Mouse (Mus musculus) bone marrow macrophage, adult 2 months (primary cell): ENCODE results near the gene Scaf8. TPM values are rescaled to one million over a fixed set of nuclear protein-coding genes. Genes with fewer than 3 reads are reported as not detected.

ENCODE experiments used
- H3K27ac ChIP-seq: 2 replicates; pipeline ENCODE4 v1.5.1; 2012; ENCODE audit warnings: low read depth, low read length; ENCODE audit not compliant: insufficient read depth
- H3K4me1 ChIP-seq: 2 replicates; pipeline ENCODE4 v1.6.1; 2012; ENCODE audit warnings: low read length; ENCODE audit not compliant: control insufficient read depth, insufficient read depth
- H3K4me3 ChIP-seq: 2 replicates; pipeline ENCODE4 v1.5.1; 2012; ENCODE audit warnings: mild to moderate bottlenecking, low read length, moderate library complexity; ENCODE audit not compliant: insufficient read depth
- CTCF ChIP-seq: IDR thresholded peaks from 2 replicates; pipeline ENCODE4 v1.5.1; 2012; ENCODE audit warnings: low read depth, mild to moderate bottlenecking, low read length, moderate library complexity
- POLR2A ChIP-seq: IDR thresholded peaks from 2 replicates; pipeline ENCODE4 v1.6.1; 2012; ENCODE audit warnings: mild to moderate bottlenecking, low read depth, low read length, borderline replicate concordance
- polyA plus RNA-seq: library from polyadenylated mRNA; stranded (reverse); fragments of >200 nt; gene quantifications from 2 replicates; pipeline ENCODE4 v1.2.4, GENCODE M21; 2012; ENCODE audit not compliant: missing spikeins, insufficient read depth, insufficient read length

Gene Scaf8
- polyA plus RNA-seq, 1 experiment = 22.3 TPM

GRCm38 (mm10) chr17:3220201-3220600 is 105.4 kb downstream of the Scaf8 start:
- H3K27ac ChIP-seq = no peak overlapping the region
- H3K4me3 ChIP-seq = no peak overlapping the region
- no peaks in the 10 kb centered on the region for H3K4me1 ChIP-seq
- TF ChIP-seq POLR2A (no peak), CTCF (no peak)

DNA sequence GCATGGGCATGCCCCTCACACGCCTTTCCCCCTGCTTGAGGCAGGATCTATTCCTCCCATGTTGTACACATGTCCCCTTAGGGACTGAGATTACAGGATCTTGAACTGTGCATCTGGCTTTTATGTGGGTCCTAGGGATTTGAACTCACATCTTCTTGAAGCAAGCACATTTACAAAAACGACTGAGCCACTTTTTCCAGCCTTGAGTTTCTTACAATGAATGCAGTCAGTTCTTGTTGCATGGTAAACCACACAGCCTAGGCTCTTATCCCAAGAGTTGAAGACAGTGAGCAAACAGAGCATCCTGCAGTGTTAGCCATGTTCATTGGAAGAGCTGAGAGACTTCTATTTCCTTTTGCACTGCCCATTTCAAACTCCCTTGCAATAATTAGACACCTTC is 108.3 kb downstream of the Scaf8 start:
- no peaks in the 10 kb centered on the region for H3K4me1 ChIP-seq
- H3K27ac ChIP-seq = no peak overlapping the region
- H3K4me3 ChIP-seq = no peak overlapping the region
- TF ChIP-seq CTCF (no peak), POLR2A (no peak)

DNA sequence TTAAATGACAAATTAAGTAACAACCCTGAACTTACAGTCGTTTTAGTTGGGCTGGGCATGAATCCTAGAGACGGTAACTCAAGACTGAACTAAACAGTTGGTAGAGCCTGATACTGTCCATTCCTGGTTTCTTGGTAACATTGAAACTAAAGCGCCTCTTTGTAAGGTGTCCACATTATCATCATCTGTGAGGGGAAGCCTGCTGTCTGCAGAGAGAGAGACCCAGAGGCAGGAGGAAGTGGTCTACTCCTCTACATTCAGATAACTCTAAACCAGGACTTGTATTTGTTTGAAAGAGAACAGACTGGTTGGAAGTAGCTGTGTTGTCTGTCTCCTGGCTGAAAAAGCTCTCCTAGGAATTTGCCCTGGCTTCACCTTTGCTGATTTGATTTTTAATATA is 108.9 kb downstream of the Scaf8 start:
- H3K4me1 ChIP-seq = no peaks in the 10 kb centered on the region

GRCm38 (mm10) chr17:3224383-3225106 is 109.8 kb downstream of the Scaf8 start:
- Histone ChIP-seq H3K4me1 (no peaks in the 10 kb centered on the region), H3K4me3 (no peak overlapping the region), H3K27ac (no peak overlapping the region)
- TF ChIP-seq POLR2A (no peak), CTCF (peak; percentile 90)

More for the DNA sequence above, 108.9 kb downstream of the Scaf8 start:
- TF ChIP-seq POLR2A (no peak), CTCF (no peak)
- Histone ChIP-seq H3K27ac (no peak overlapping the region), H3K4me3 (no peak overlapping the region)

- TF ChIP-seq CTCF (peak; percentile 61; the same call in 1 of the 2 replicates), POLR2A (no peak)
- H3K27ac ChIP-seq = no peak overlapping the region
- no peaks in the 10 kb centered on the region for H3K4me1 ChIP-seq
- no peak overlapping the region for H3K4me3 ChIP-seq
Measured at GRCm38 (mm10) chr17:3230231-3231000, 115.6 kb downstream of the Scaf8 start.

DNA sequence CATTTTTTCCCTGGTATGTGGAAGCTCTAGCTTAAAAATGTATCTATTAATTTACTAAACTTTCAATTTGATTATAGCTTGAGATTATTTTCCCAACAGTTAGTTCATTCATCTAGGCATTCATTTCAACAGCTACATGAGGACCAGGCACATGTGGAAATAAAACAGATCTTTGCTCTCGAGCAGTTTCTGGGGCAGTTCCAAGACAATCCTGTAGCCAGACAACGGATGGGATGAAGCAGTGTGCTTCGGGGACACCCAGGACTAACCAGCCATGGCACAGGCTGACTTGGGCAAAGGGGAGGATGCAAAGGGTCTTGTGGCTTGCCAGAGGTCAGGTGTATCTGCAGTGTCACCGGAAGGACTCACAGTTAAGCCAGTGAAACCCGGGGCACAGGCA is 117.9 kb downstream of the Scaf8 start:
- TF ChIP-seq CTCF (no peak), POLR2A (no peak)
- Histone ChIP-seq H3K4me1 (no peaks in the 10 kb centered on the region), H3K4me3 (no peak overlapping the region), H3K27ac (no peak overlapping the region)

DNA sequence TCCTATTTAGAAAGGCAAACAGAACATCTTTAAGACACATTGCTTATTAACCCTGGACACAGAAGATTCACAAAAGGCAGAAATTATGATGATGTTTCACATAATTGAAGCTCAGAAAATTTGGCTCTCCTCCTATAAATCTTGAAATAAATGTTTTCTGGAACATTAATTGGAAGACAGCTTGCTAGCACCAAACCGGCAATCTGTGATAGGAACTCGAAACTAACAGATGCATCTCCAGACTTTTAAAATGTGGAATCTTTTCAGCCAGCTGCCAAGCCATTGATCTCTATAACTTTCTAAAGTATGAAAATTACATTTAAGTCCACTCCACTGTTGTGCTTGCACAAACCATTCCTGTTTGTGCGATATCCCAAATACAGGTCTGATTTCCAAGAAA is 128.9 kb downstream of the Scaf8 start:
- Histone ChIP-seq H3K4me1 (peaks cover 11% of the 10 kb centered on the region), H3K27ac (no peak overlapping the region), H3K4me3 (no peak overlapping the region)
- TF ChIP-seq POLR2A = no peak
- no peak for TF ChIP-seq CTCF

DNA sequence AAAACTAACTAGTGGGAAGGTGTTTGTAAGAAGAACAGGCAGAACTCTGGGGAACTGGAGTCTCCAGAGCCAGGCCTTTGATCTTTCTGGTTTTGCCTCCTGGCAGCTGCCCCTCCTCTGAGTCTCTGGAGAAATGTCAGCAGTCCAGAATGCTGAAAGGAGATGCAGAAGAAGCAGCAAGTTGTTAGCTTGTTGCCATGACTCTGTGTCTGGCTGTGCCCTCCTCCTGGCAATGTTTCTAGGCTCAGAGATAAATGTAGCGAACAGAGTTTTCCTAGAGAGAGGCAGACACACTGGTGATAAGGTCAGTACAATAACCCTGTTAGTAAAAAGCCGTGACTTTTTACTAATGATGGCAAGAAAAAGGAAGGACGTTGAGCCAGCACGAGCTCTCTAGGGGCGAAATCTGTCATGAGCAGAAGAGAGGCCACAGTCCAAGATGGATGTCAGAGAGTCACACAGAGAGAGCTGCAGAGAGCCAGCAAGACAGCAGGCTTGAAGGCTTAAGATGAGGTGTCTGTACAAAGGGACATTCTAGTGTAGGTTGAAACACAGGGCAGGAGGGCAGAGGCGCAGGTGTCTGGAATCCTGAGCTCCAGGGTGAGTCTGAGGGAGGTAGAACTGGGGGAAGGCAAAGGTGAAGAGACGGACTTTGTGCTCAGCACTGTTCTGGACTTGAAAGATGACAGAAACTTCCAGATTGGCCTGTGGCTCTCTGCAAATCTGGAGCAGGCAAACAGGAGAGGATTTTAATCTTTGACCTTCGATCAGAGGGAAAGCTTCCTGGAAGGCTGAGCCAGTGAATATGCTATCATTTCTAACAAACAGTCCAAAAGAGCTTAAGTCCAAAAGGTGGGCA is 130.3 kb downstream of the Scaf8 start:
- TF ChIP-seq POLR2A (no peak), CTCF (no peak)
- Histone ChIP-seq H3K4me3 (no peak overlapping the region), H3K4me1 (peaks cover 9% of the 10 kb centered on the region), H3K27ac (no peak overlapping the region)

- no peak overlapping the region for H3K27ac ChIP-seq
- H3K4me3 ChIP-seq = no peak overlapping the region
- H3K4me1 ChIP-seq = no peaks in the 10 kb centered on the region
- no peak for TF ChIP-seq POLR2A
- no peak for TF ChIP-seq CTCF
Measured at GRCm38 (mm10) chr17:3246665-3247370, 132.0 kb downstream of the Scaf8 start.

Other genes with a start within 250 kb of the Scaf8 start
- 0.38 and 0.43 TPM in 2 replicates for gene Tiam2, start 211.6 kb downstream of the Scaf8 start, polyA plus RNA-seq